Mouse (Mus musculus): ENCODE data around the gene Gm49388.
"Not testable (repeated sequence)": the region's sequence is repeated elsewhere in the genome, so short reads cannot be mapped to it uniquely, and the experiment has no call there.

Gene Gm49388

GRCm38 (mm10) chr7:127824176-127824871 lies 38.9 kb downstream of the Gm49388 start, which contains the start of the genes Stx4a and Stx1b:
TSS of gene Stx4a (plus strand) at chr7:127824294.
TSS of gene Stx1b (minus strand) at chr7:127824549.
- in situ Hi-C loops (cut with MboI; ENCODE audit: unreplicated experiment in 2 of 2) = no loop called here

- in situ Hi-C loops (cut with MboI; ENCODE audit: unreplicated experiment in 2 of 2) = no loop called here
Observed at GRCm38 (mm10) chr7:127835550-127835949, 50.1 kb downstream of the Gm49388 start.

GRCm38 (mm10) chr7:127837473-127837872 lies 52.1 kb downstream of the Gm49388 start:
- in situ Hi-C loops (cut with MboI; ENCODE audit: unreplicated experiment in 2 of 2) = no loop called here

- in situ Hi-C loops (cut with MboI; ENCODE audit: unreplicated experiment in 2 of 2) = not testable (repeated sequence)
Observed at GRCm38 (mm10) chr7:127837878-127838277, 52.5 kb downstream of the Gm49388 start.

GRCm38 (mm10) chr7:127840031-127840430 lies 54.6 kb downstream of the Gm49388 start:
- in situ Hi-C loops (cut with MboI; ENCODE audit: unreplicated experiment in 2 of 2) = not testable (repeated sequence)

GRCm38 (mm10) chr7:127840886-127841285 lies 55.5 kb downstream of the Gm49388 start:
- in situ Hi-C loops (cut with MboI; ENCODE audit: unreplicated experiment in 2 of 2) = no loop called here

GRCm38 (mm10) chr7:127841340-127842000 lies 56.1 kb downstream of the Gm49388 start:
- in situ Hi-C loops (cut with MboI; ENCODE audit: unreplicated experiment in 2 of 2) = no loop called here

GRCm38 (mm10) chr7:127842001-127842718 lies 56.8 kb downstream of the Gm49388 start:
- in situ Hi-C loops (cut with MboI; ENCODE audit: unreplicated experiment in 2 of 2) = no loop called here

- in situ Hi-C loops (cut with MboI; ENCODE audit: unreplicated experiment in 2 of 2) = no loop called here
Observed at GRCm38 (mm10) chr7:127849973-127850875, 64.8 kb downstream of the Gm49388 start.

- in situ Hi-C loops (cut with MboI; ENCODE audit: unreplicated experiment in 2 of 2) = no loop called here
Observed at GRCm38 (mm10) chr7:127850906-127851305, 65.5 kb downstream of the Gm49388 start.

Data from v-Abl transformed pro-B cells (cell line).